Mouse (Mus musculus) myocyte (in vitro differentiated cells): Measurements from ENCODE around the gene Ccdc58. TPM values are rescaled to one million over a fixed set of nuclear protein-coding genes. Genes with fewer than 3 reads are reported as not detected.
"Not testable (repeated sequence)": the region's sequence is repeated elsewhere in the genome, so short reads cannot be mapped to it uniquely, and the experiment has no call there.

ENCODE experiments used
- H3K27me3 ChIP-seq: one replicate; pipeline ENCODE4 v1.6.1; 2011; ENCODE audit not compliant: control insufficient read depth, insufficient read depth, insufficient read length
- H3K36me3 ChIP-seq: one replicate; pipeline ENCODE4 v1.6.1; 2011; ENCODE audit not compliant: control insufficient read depth, insufficient read depth
- H3K4me2 ChIP-seq: one replicate; pipeline ENCODE4 v1.6.1; 2011; ENCODE audit warnings: low read depth, control low read depth
- H3K4me3 ChIP-seq: one replicate; pipeline ENCODE4 v1.5.1; 2011; ENCODE audit warnings: mild to moderate bottlenecking, control low read depth, moderate library complexity
- H3K79me2 ChIP-seq: one replicate; pipeline ENCODE4 v1.6.1; 2011; ENCODE audit not compliant: control insufficient read depth, insufficient read depth
- H3ac ChIP-seq: one replicate; pipeline ENCODE4 v1.6.1; 2011; ENCODE audit not compliant: control insufficient read depth, insufficient read length
- CEBPB ChIP-seq: IDR thresholded peaks from 2 replicates; pipeline ENCODE4 v1.6.1; 2011; ENCODE audit warnings: mild to moderate bottlenecking, moderate library complexity; ENCODE audit not compliant: poor library complexity, insufficient read depth, severe bottlenecking
- E2F4 ChIP-seq: IDR thresholded peaks from one replicate; pipeline ENCODE4 v1.6.1; 2011; ENCODE audit warnings: mild to moderate bottlenecking, control low read depth, moderate library complexity; ENCODE audit not compliant: insufficient read depth
- MAX ChIP-seq: IDR thresholded peaks from one replicate; pipeline ENCODE4 v1.6.1; 2011; ENCODE audit warnings: low read depth, mild to moderate bottlenecking, control low read depth
- MYOD1 ChIP-seq, 3 experiments: IDR thresholded peaks; one replicate each; pipeline ENCODE4 v1.6.1; 2011; ENCODE audit warnings: control low read depth in 2 of 3, low read depth in 2 of 3, mild to moderate bottlenecking in 2 of 3, moderate library complexity in 1 of 3; ENCODE audit not compliant: insufficient read length in 2 of 3, control insufficient read depth in 1 of 3
- MYOG ChIP-seq, 3 experiments: IDR thresholded peaks; one replicate each; pipeline ENCODE4 v1.6.1; 2011; ENCODE audit warnings: control low read depth in 2 of 3, low read depth in 2 of 3, mild to moderate bottlenecking in 2 of 3; ENCODE audit not compliant: insufficient read length in 2 of 3, control insufficient read depth in 1 of 3, insufficient read depth in 1 of 3
- POLR2A ChIP-seq: IDR thresholded peaks from one replicate; pipeline ENCODE4 v1.6.1; 2011; ENCODE audit warnings: low read depth, mild to moderate bottlenecking, control low read depth, moderate library complexity; ENCODE audit not compliant: insufficient read length
- POLR2AphosphoS2 ChIP-seq: IDR thresholded peaks from one replicate; pipeline ENCODE4 v1.6.1; 2011; ENCODE audit warnings: low read depth, control low read depth; ENCODE audit not compliant: insufficient read length
- REST ChIP-seq: IDR thresholded peaks from one replicate; pipeline ENCODE4 v1.6.1; 2011; ENCODE audit warnings: mild to moderate bottlenecking, control low read depth, moderate library complexity; ENCODE audit not compliant: insufficient read depth, insufficient read length
- SRF ChIP-seq: IDR thresholded peaks from one replicate; pipeline ENCODE4 v1.6.1; 2011; ENCODE audit warnings: low read depth; ENCODE audit not compliant: control insufficient read depth, insufficient read length
- TCF12 ChIP-seq: IDR thresholded peaks from one replicate; pipeline ENCODE4 v1.6.1; 2011; ENCODE audit warnings: mild to moderate bottlenecking, control low read depth; ENCODE audit not compliant: poor library complexity, insufficient read depth, severe bottlenecking
- TCF3 ChIP-seq: IDR thresholded peaks from one replicate; pipeline ENCODE4 v1.6.1; 2011; ENCODE audit warnings: low read depth, control low read depth; ENCODE audit not compliant: insufficient read length
- USF1 ChIP-seq: IDR thresholded peaks from one replicate; pipeline ENCODE4 v1.6.1; 2011; ENCODE audit warnings: low read depth, mild to moderate bottlenecking, control low read depth, moderate library complexity
- polyA plus RNA-seq: library from polyadenylated mRNA; unstranded; fragments of >200 nt; fragmentation: generic; extraction: Trizol; gene quantifications from one replicate; pipeline ENCODE4 v1.2.1, GENCODE M21; 2012; ENCODE audit warnings: missing spikeins

Gene Ccdc58
- polyA plus RNA-seq, 1 experiment = 41.8 TPM

DNA sequence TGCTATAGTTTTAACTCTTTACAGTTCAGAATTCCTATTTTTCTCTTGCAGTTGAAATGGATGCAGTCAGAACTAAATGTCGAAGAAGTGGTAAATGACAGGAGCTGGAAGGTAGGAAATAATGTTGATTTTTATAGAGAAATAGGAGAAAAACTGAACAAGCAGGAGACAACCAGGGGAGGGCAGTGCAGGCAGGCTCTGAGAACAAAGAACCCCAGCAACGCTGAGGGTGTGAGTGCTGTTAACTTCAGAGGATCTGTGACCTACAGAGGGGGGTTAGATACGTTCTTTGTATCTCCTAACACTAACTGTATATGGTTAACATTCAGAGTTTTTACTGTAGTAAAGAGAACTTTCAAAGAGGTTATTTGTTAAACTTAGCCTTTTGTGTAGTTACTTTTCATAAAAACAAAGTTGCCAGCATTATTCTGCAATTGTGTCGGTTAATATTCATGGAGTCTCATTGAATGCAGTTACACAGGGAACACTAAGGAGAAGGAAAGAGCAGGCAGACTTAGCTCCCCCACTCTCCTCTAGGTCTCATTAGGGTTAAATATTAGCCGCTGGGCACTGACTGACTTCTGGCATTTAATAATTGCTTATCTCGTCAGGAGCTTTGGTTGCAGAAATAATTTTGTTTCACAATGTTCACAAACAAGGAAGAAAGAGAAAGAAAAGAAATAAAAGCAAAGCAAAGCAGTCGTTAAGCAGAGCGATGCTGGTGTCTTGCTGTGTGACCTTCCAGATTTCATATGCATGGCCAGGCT is 18.5 kb downstream of the Ccdc58 start:
- H3K79me2 ChIP-seq = no peaks in the 10 kb centered on the region
- H3K27me3 ChIP-seq = no peaks in the 10 kb centered on the region
- H3K4me3 ChIP-seq = no peak overlapping the region
- no peak overlapping the region for H3ac ChIP-seq
- TF ChIP-seq CEBPB (no peak), REST (no peak), POLR2AphosphoS2 (no peak), USF1 (no peak)
- no peak overlapping the region for H3K4me2 ChIP-seq
- H3K36me3 ChIP-seq = peaks cover 16% of the 10 kb centered on the region

DNA sequence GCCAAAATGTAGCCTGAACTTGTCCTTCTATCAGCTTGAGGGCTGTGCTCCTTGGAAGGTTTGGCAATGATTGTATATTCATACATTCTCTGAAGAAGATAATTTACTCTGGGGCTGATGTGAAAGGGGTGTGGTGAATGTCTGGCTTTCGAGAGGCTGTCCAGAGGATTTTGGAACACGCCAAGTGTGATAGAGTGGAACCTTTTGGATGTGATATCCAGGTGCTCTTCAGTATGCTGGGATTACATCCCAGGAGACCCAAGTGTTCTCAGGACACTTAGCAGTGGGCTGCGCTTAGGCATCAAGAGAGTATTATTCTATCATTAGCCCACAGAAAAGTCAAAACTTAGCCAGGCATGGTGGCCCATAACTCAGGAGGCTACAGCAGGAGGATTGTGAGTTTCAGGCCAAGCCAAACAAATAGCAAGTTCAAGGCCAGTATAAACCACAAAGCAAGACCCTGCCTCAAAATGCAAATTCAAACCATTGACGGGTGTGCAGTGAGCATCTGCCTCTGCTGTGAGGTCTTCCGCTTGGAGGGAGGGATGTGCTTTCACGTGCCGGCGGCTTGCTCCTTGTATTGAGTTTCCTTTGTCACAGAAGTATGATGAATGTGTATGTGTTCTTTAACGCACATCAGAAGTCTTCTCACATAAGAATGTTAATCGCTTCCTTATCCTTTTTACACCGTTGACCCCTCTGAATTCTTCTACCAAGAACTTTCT is 19.5 kb downstream of the Ccdc58 start:
- no peak for TF ChIP-seq MYOD1 (IDR thresholded peaks at IDR 0.05; ENCODE audit: control insufficient read depth in 1 of 3, insufficient read length in 2 of 3, low read depth in 2 of 3)
- TF ChIP-seq TCF12 = no peak
- no peak for TF ChIP-seq POLR2AphosphoS2
- TF ChIP-seq REST = no peak
- TF ChIP-seq POLR2A = no peak
- TF ChIP-seq MAX = no peak
- no peak for TF ChIP-seq E2F4
- no peak for TF ChIP-seq CEBPB
- no peak for TF ChIP-seq SRF
- no peak for TF ChIP-seq TCF3
- no peak for TF ChIP-seq USF1
- Histone ChIP-seq H3ac (no peak overlapping the region), H3K4me3 (no peak overlapping the region), H3K79me2 (no peaks in the 10 kb centered on the region), H3K4me2 (no peak overlapping the region), H3K27me3 (no peaks in the 10 kb centered on the region), H3K36me3 (peaks cover 12% of the 10 kb centered on the region)

DNA sequence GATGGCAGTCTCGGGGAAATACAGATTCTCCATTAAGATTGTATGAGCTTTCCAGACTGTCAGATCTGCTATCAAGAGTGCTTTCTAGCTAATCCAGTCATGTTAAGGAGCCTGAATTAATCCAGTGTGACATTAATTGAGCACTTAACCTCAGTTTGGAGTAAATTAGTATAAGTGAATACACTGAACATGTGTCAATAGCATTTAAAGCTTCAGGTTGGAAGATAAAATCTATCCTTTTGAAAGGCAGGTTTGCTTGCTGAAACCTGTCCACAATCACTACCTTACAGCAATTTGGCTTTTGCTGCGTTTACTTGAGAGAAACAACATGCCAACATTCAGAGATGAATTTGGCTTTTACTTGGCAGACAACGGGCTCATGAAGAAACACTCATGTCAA is 22.6 kb downstream of the Ccdc58 start:
- Histone ChIP-seq H3K4me2 (no peak overlapping the region), H3K4me3 (no peak overlapping the region), H3K79me2 (no peaks in the 10 kb centered on the region), H3K36me3 (peaks cover 4% of the 10 kb centered on the region), H3K27me3 (no peaks in the 10 kb centered on the region), H3ac (no peak overlapping the region)
- TF ChIP-seq CEBPB = no peak
- TF ChIP-seq USF1 = no peak
- TF ChIP-seq MAX = no peak
- TF ChIP-seq MYOD1 (IDR thresholded peaks at IDR 0.05; ENCODE audit: control insufficient read depth in 1 of 3, insufficient read length in 2 of 3, low read depth in 2 of 3) = no peak
- TF ChIP-seq MYOG (IDR thresholded peaks at IDR 0.05; ENCODE audit: control insufficient read depth in 1 of 3, insufficient read depth in 1 of 3, insufficient read length in 2 of 3, low read depth in 2 of 3) = no peak
- TF ChIP-seq SRF = no peak
- TF ChIP-seq POLR2AphosphoS2 = no peak
- no peak for TF ChIP-seq TCF3
- no peak for TF ChIP-seq TCF12
- TF ChIP-seq POLR2A = no peak
- no peak for TF ChIP-seq REST
- TF ChIP-seq E2F4 = no peak

DNA sequence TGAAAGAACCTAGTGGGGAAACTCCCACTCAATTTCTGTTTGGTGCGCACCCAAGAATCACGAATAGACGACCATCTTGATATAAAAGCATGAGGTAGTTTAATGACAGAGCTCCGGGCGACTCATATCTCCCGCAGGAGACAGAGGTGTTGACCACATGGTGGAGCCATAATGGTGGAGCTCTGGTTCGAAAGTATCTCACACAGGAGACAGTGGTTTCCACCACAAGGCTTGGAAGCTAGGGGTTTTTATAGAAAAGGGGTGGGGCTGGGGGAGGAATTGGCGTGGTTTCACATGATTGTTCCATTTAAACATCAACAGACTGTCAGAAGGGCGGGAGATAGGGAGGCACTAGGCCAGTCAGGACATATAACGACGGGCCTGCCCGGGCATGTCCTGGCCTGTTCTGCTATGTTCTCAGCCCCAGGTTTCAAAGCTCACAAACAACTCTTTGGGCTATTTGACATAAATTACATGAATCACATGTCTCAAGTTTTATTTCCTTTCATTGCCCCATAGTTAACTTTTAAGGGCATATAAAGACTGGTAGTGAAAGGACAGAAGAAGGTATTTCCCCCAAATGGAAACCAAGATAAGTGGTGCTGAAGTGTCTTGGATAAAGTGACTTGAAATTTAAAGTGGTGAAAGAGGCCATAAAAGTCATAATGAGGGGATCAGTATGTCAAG is 26.5 kb downstream of the Ccdc58 start:
- not testable (repeated sequence) for H3K79me2 ChIP-seq, H3K4me3 ChIP-seq, H3K4me2 ChIP-seq, H3K36me3 ChIP-seq, H3ac ChIP-seq, H3K27me3 ChIP-seq

DNA sequence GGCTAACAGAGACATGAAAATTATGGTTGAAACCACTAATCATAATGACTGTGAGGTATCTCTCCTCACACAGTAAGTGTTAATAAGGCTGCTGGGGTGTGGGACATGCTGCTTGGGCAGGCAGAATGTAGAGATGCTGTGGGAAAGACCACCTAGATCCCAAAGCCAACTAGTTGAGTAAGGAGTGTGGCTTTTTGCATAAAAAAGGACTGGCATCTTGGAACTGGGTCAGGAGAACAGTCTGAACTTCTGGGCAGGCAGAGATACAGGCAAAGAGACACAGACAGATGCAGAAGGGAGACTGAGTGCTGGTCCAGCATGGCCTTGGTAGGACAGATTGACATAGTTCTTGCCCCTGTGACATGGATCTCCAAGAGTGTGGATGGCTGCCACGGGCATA is 30.0 kb downstream of the Ccdc58 start:
- Histone ChIP-seq H3ac (no peak overlapping the region), H3K36me3 (no peaks in the 10 kb centered on the region), H3K79me2 (no peaks in the 10 kb centered on the region), H3K4me3 (no peak overlapping the region), H3K27me3 (no peaks in the 10 kb centered on the region), H3K4me2 (no peak overlapping the region)
- no peak for TF ChIP-seq TCF3
- no peak for TF ChIP-seq MYOD1 (IDR thresholded peaks at IDR 0.05; ENCODE audit: control insufficient read depth in 1 of 3, insufficient read length in 2 of 3, low read depth in 2 of 3)
- no peak for TF ChIP-seq TCF12
- TF ChIP-seq CEBPB = no peak
- TF ChIP-seq MAX = no peak
- TF ChIP-seq POLR2A = no peak
- TF ChIP-seq SRF = no peak
- no peak for TF ChIP-seq MYOG (IDR thresholded peaks at IDR 0.05; ENCODE audit: control insufficient read depth in 1 of 3, insufficient read depth in 1 of 3, insufficient read length in 2 of 3, low read depth in 2 of 3)
- TF ChIP-seq E2F4 = no peak
- TF ChIP-seq USF1 = no peak
- TF ChIP-seq POLR2AphosphoS2 = no peak
- no peak for TF ChIP-seq REST
